Mouse (Mus musculus) neutrophil, adult 5-6 weeks (primary cell): Measurements from ENCODE around the gene Pigk. TPM values are rescaled to one million over a fixed set of nuclear protein-coding genes. Genes with fewer than 3 reads are reported as not detected.

Source experiments
- ATAC-seq: fragments of 151-379, 151-347 bp; 2 replicates; pipeline ENCODE4 v1.8.0; 2017; ENCODE audit warnings: mild to moderate bottlenecking, moderate TSS enrichment; ENCODE audit not compliant: insufficient number of reproducible peaks, poor library complexity, low FRiP score, severe bottlenecking; ENCODE audit errors: extremely low read depth
- total RNA-seq: library from RNA; stranded (forward); fragments of 200-1000 nt; gene quantifications from 2 replicates; pipeline ENCODE4 v1.2.3, GENCODE M21; 2017

Pigk gene
- total RNA-seq, 1 experiment from 2014 or later, result 23.5 TPM

DNA sequence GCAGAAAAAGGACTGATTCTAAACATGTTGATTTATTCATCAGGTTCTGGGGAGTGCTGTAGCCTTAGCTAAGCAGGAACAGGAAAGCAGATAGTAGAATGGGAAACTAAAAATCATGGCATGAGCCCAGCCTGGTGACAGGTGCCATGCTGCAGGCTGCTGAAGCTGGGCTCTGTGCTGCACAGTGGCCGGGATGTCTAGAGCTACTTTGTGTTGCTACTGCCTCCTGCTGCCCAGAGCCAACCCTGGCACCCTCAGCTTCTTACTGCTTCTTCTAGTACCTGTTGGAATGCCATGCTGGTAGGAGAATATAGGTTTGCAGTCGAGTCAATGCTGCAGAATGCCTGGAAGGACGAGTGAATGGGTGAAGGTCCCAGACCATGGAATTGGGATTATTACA lies 8.9 kb downstream of the Pigk start:
- no peak for ATAC-seq

DNA sequence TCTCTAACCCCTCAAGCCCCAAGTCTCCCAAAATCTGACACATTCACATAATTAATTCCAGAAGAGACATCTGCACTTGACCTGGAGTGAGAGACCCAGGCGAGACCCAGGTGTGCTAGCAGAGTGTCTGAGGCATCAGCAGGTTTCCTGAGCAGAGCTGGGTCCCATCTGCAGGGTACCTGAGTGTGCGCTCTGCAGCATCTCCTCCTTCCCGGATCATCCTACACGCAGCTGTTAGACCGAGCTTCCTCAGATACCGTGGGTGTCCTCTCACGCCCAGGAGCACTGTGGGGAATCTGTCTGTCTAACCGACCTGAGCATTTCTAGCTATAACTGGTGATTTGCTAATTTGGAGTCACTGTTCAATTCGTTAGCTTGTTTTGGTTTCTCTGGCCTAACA lies 10.5 kb downstream of the Pigk start:
- no peak for ATAC-seq

DNA sequence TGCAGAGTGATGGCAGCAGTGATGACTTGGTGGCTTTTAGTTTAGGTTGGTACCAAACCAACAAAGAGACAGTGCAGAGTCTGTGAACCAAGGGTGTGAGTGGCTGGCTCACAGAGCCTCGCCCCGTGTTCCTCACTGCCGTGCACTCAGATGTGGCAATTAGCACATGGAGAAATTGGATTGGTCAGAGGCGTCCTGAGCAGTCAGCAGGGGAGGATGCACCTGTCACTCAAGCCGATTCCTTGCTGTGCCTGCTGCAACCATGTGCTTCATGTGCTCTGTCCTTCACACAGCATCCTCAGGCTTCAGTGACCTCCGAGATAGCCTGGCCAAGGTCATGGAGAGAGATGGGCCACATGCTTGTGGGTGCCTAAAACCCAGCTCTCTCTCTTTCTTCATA lies 14.3 kb downstream of the Pigk start:
- no peak for ATAC-seq

DNA sequence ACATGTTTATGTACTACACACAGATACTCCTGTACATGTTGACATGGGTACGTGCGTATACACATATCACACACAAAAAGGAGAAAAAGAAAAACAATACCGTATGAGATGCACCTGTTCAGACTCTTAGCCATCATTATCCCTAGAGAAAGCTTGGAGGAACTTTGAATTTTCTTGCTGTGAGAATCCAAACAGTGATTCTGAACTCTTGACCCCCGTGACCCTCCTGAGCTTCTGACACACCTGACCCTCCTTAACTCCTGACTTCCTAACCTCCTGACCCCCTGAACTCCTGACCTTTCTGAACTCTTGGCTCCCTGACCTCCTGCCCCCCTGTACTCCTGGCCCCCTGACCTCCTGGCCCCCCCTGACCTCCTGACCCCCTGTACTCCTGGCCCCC lies 19.1 kb downstream of the Pigk start:
- no peak for ATAC-seq

DNA sequence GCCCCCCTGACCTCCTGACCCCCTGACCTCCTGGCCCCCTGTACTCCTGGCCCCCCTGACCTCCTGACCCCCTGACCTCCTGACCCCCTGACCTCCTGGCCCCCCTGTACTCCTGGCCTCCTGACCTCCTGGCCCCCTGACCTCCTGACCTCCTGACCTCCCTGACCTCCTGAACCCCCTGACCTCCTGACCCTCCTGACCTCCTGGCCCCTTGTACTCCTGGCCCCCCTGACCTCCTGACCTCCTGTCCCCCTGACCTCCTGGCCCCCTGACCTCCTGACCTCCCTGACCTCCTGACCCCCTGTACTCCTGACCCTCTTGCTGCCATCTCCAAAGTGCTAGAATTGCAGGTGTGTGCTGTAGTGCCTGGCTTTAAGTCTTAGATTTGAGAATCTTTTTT lies 19.6 kb downstream of the Pigk start:
- no peak for ATAC-seq

DNA sequence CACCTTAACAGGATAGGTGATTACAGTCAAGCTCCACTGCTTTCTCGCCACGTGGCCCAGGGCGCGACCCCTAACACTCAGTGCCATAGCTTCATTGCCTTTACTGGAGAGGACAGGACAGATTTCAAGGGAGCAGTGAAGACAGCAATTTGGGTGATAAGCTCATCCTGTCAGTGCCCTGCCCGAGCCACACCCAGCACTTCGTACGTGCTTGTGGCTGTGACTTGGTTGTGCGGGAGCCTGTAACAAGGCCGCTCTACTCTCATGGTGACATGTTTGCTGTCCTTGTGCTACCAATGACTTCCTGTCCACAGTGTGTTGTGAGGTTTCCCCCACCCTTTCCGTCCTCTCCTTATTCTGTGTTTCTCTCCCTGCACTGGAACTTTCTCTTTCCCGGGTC lies 20.2 kb downstream of the Pigk start:
- no peak for ATAC-seq

DNA sequence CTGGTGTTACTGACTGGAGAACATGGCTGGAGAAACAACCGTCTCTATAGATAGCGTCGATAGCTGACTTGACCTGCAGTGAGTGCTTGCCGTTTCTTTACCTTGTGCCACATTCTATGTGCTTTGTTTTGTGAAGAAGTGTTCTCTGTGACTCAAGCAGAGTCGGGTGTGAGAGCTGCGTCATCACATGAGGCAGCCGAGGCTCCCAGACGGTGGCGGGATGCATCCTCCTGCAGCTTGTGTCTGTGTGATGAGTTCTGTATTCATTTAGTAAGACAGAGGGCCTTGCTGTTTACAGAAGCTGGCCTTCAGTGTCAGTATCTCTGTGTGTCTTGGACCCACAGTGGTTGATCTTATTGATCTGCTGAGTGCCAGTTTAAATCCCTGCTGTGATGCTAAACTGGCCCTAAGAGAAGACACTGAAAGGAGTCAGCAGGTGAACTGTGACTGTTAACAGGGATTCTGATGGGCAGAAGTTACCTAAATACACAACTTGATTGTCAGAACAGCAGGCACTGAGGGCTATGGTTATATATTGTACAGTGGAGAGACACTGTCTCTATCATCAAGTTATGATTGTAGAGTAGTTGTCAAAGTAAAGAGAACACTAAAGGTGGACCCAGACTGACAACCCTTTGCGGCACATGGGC lies 21.8 kb downstream of the Pigk start:
- ATAC-seq, result no peak

DNA sequence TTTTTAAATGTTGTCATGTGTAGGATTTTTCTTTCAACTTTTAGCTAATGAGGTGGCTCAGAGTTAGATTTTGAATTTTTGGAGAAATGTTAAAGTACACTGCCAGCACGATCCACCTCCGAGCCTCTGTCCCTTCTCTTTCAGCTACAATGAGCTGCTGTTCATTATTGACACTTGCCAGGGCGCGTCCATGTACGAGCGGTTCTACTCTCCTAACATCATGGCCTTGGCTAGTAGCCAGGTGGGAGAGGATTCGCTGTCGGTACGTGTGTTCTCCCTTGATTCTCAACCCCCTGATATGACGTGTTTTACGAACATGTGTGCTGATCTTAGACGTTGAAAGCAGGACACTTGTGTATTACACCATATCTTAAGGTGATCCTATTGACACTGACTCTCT lies 30.4 kb downstream of the Pigk start:
- no peak for ATAC-seq

DNA sequence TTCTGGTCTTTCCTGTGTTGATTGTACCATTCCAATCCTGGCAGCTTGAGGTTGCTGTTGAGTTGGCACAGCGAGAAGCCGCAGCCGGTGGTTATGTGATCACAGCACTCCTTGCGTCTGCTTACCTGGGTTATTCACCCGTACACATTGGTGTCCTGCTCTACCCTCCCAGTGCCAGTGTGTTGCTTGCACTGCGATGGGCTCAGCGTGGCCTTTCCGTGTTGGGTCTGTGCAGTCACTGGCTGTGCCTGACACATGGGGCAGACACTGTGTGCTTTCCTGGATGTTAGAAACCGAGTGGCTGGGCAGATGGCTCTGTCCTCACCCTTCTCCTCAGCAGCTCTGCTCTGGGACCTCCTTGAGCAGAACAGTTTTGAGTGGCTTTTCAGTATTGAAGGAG lies 31.7 kb downstream of the Pigk start:
- no peak for ATAC-seq

DNA sequence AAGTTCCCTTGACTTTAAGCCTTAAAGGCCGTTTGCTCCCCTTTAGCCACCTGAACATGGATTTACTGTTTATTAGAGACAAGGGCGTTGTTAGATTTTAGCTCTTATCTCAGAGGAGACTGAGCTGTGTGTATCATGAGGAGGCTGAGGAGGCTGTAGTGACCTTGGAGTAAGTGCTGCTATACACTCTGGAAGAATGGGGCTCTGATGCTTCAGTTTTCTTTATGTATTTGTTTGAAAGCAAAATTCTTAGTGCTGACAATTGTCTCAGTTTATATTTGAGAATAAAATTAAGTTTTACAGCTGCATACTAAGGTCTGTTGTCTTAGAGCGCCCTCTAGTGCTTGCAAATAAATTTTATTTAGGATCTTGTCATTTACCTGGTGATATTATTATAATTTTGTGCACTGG lies 35.6 kb downstream of the Pigk start:
- ATAC-seq, result no peak

DNA sequence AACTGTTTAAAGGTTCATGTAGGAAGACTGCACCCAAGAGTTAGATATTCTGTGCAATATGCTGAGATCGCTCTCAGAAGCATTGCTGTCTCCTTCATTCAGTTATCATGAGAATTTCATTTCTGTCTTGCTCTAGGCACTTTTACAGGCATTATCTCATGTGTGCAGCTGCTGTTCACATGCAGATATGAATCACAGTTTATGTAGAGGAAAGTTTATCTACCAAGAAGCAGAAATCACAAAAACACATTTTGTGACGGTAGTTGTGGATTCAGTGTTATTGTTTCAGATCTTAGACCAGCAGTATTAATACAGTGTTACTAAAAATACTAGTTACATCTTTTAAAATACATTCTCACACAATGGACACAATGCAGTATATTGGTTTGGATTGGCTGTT lies 36.0 kb downstream of the Pigk start:
- ATAC-seq, result no peak

DNA sequence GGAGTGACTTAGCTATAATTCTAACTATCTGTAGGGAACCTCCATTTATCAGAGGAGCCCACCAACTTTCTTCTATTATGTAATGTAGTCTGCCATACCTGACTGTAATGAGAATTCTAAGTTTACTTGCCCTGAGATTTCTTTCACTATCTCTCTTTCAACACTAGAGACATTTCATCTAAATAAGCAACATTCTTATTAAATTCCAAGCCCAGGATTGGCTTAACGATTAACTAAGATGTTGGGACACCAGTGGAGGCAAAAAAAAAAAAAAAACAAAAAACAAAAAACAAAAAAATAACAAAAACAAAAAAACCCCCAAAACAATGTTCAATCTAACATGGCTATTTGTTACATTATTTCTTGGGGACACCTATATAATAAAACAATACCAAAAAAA lies 39.0 kb downstream of the Pigk start:
- ATAC-seq, result no peak

DNA sequence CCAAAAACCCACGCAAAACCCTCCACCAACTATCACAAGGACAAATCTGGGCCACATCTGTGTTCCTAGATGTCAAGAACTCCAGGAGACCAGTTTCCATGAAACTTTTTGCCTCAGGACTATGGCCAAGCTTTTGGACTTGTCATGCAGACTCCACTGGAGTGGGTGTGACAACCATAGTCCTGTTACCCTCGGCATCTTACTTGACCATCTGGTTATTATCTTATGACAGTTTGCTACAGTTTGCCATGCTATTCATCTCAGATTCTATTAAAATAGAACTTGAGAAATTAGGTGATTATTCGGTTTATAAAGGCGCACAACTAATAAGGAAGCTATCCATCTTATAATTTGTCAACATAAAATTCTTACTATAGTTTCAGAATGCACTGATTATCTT lies 39.4 kb downstream of the Pigk start:
- ATAC-seq, result no peak

DNA sequence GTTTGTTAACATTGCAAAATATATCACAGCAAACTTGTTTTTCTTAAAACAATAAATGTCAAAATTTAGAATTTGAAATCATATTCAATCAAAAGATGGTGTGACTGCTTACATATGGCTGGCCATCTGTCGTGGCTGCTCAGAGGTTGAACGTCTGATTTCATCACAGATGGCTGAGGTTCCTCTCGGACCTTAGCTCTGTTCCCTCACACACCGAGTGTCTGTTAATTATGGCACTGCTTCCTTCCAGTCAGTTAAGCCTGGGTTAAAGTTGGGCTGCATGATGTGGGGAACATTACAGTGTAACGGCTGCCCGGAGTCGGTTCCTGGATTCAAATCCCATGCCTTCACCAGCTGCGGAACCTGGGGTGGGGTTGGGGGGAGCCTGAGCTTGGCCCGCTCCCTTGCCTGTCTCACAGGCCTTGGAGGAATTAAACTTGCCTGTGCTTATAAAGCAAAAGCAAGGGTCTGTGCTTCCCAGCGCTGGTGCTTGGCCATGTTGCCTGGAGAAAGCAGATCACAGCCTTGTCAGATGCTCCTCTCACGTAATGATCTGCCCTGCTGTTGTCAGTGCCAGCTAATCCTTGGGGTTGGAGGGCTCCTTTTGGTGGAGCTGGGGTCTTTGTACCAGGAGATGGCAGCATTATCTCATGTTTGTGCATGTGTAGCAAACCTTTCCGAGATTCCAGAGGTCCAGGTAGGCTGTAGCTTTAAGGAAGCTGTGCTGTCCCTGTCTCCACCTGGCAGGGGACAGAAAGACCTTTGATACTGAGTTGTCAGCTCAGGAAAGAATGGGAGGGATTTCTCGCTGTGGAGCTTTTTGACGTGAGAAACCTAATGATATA lies 40.2 kb downstream of the Pigk start:
- ATAC-seq, result no peak

DNA sequence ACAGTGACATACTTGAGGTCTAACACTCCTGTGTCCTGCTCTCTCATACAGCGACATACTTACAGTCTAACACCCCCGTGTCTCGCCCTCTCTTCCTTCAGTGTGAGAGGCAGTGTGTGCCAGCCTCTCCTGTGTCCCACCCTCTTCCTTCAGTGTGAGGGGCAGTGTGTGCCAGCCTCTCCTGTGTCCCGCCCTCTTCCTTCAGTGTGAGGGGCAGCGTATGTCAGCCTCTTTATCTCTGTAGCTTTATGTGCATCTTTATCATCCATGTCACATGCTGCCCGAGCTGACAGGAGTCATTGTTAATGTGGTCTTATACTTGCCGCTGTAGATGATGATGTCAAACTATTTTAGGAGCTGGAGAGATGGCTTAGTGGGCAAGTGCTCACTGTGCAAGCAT lies 41.6 kb downstream of the Pigk start:
- ATAC-seq, result 0 out of 2 replicates have a peak, but pooled peaks have one; percentile 6

DNA sequence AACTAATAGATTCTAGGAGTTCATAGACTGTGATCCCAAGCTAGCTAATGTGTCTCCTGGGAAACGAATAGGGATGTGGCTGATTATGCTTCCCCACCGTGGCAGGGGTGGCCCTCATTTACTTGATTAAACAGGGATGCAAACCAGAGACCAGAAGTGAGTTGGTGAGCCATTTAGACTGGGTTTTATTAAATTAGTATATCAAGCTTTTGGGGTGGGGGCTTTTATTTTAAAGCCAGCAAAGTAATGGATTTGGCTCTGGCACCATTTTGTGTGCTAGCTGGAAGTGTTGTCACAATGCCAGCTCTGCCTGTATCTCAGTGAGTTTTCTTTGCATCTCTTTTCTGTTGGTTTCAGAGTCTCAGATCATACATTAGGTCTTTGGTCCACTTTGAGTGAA lies 43.0 kb downstream of the Pigk start:
- no peak for ATAC-seq

DNA sequence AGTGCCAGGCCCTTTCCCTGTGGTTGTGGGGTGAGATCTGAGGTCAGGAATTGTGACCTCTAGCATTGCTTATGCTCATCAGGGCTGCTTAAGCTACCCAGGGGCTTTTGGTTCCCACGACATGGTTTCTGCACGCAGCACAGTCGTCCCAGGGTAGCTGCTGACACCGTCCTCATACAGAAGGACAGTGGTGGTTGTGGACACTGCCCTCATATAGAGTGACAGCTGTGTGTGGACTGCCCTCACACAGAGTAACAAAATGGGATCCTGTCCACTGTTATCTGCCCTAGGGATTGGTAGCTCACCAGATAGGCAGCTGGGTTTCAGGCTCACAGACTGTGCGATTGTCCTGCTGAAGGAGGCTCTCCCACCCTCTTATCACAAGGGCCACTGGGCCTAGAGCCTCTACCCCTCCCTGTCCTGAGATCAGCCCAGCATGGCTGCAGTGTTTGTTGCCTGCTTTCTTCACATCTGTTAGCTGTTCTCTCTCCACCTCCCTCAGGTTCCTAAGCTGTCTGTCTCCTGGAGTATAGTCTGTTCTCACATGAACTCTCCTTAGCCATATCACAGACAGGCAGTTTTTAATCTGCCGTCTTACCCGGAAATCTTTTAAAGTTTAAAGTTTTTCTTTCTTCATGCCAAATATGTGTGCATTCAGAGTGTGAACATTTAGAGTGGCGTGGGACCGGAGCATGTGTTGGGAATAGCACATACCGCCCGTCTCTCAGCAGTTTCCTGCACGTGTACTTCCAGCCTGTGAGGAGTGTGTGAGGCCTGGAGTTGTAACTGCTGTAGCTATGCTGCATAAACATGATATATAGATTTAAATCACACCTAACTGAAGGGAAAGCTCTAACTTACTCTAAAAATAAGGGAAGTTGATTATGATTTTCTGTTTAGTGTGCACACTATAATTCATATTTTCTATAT lies 43.8 kb downstream of the Pigk start:
- no peak for ATAC-seq

DNA sequence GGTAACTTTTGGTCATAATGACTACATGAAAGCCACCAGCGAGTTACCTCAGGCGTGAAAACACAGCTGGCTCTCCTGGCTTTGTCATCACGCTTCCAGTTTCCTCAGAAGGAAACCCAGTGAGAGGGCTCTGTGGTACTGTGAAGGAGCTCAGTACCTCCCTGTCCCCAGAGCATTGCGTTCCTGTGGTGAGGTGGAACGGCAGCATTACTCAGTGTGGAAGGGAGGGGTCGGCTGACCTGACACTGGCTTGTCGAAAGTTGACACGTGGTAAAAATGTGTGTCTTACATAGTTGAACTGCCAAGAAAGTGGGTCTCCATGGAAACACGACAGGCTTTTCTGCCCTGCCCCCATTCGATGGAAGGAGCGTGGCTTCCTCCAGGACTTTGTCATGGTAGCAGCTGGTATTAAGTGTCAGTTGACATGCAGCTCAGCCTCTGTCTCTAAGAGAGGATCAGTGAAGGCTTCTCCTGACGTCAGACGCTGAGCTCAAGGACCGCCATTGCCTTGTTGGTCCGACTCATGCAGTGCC lies 44.7 kb downstream of the Pigk start:
- no peak for ATAC-seq

DNA sequence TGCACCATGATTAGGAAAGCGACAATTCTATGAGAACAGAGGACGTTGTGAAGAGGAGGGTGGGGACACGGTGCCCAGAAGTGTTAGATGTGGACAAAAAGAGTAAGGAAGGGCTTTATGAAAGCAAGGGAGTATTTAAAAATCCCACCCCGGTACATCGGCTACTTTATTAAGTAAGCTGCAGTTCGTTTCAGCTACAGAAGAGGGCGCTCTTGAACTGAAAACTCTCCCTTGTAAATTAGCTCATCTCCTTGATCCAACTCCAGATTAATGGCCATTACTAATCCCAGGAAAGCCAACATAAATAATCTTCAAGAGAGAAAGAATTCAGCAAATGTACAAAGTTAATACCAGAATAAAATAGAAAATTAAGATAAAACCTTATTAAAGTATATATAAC lies 47.2 kb downstream of the Pigk start:
- ATAC-seq, result no peak
